Mouse (Mus musculus) heart, adult 2 months (tissue): ENCODE data around the gene Pkd1l3.

ENCODE experiments used
- EP300 ChIP-seq: fragments of 200-500 bp; IDR thresholded peaks from 2 replicates; pipeline ENCODE4 v1.6.1; 2011; ENCODE audit warnings: low read depth, low read length, control low read depth; ENCODE audit not compliant: insufficient read depth
- POLR2A ChIP-seq: fragments of 200-500 bp; IDR thresholded peaks from 2 replicates; pipeline ENCODE4 v1.6.1; 2011; ENCODE audit warnings: mild to moderate bottlenecking, low read depth, low read length, control low read depth; ENCODE audit not compliant: insufficient read depth

DNA sequence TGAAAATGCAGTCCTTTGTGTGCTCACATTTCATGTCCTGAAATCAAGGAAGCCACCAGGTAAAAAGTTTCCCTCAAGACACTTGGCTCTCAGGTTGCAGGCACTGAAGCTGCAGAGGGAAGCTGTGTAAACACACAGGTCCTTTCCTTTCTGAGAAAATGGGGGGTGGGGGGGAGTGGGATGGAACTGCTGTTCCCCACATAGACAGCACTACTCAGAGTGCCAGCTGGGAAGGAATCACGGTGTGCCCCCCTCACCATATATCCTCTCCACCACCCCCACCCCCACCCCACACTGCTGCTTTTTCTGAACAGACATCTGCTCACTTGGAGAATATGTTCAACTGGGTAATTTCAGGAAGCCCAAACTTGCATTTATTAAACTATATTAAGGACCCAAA lies 98.2 kb downstream of the Pkd1l3 start:
- TF ChIP-seq POLR2A (no peak), EP300 (no peak)
